Mouse (Mus musculus) embryonic facial prominence, embryonic 11.5 days (tissue): ENCODE measurements around the gene Tk1. TPM values are rescaled to one million over a fixed set of nuclear protein-coding genes. Genes with fewer than 3 reads are reported as not detected.
A peak's percentile ranks its signal among the peaks of the same experiment; 100 is the strongest.

Experiments used
- ATAC-seq: fragments of 200-750 bp; cut with Nextera tagmentation; replicated peaks from 2 replicates; pipeline ENCODE4 v1.8.0; 2017; ENCODE audit warnings: low read depth; ENCODE audit not compliant: insufficient number of reproducible peaks, low FRiP score, low TSS enrichment
- DNase-seq: peaks from one replicate; pipeline ENCODE4 v3.0.0-alpha.2; 2015; ENCODE audit warnings: low spot score
- H3K27ac ChIP-seq: fragments of 300-500 bp; sonication (generic); replicated peaks from 2 replicates; pipeline ENCODE4 v1.5.1; 2014; ENCODE audit warnings: mild to moderate bottlenecking, low read depth, low read length, control low read depth
- H3K27me3 ChIP-seq: fragments of 300-500 bp; sonication (generic); 2 replicates; pipeline ENCODE4 v1.6.1; 2014; ENCODE audit warnings: mild to moderate bottlenecking, low read length, moderate library complexity, mixed read lengths; ENCODE audit not compliant: control insufficient read depth, insufficient read depth
- H3K36me3 ChIP-seq: fragments of 300-500 bp; sonication (generic); replicated peaks from 2 replicates; pipeline ENCODE4 v1.6.1; 2014; ENCODE audit warnings: low read depth, mild to moderate bottlenecking, low read length, moderate library complexity, mixed read lengths; ENCODE audit not compliant: control insufficient read depth, insufficient read depth
- H3K4me1 ChIP-seq: fragments of 300-500 bp; sonication (generic); 2 replicates; pipeline ENCODE4 v1.6.1; 2014; ENCODE audit warnings: low read length, mixed read lengths; ENCODE audit not compliant: control insufficient read depth, insufficient read depth
- H3K4me2 ChIP-seq: fragments of 300-500 bp; sonication (generic); 2 replicates; pipeline ENCODE4 v1.6.1; 2014; ENCODE audit warnings: low read depth, mild to moderate bottlenecking, control low read depth, low read length, moderate library complexity
- H3K4me3 ChIP-seq: fragments of 300-500 bp; sonication (generic); 2 replicates; pipeline ENCODE4 v1.5.1; 2014; ENCODE audit warnings: low read depth, low read length, control low read depth
- H3K9ac ChIP-seq: fragments of 300-500 bp; sonication (generic); replicated peaks from 2 replicates; pipeline ENCODE4 v1.6.1; 2014; ENCODE audit warnings: mild to moderate bottlenecking, control low read depth, low read length
- H3K9me3 ChIP-seq: fragments of 300-500 bp; sonication (generic); replicated peaks from 2 replicates; pipeline ENCODE4 v1.6.1; 2016; ENCODE audit warnings: mild to moderate bottlenecking, low read length, inconsistent platforms, mixed read lengths; ENCODE audit not compliant: control insufficient read depth
- WGBS: fragments of 180-500 bp; shearing (Covaris S2); extraction: QIAGEN DNeasy Blood & Tissue Kit; methylation state at CpG from one replicate; pipeline ENCODE4 v1.1.7; 2014; 5-methylcytosine and 5-hydroxymethylcytosine counted together
- polyA plus RNA-seq: library from polyadenylated mRNA; unstranded; fragments of >200 nt; fragmentation: Nextera tagmentation; extraction: Ambion mirVana; gene quantifications from 2 replicates; pipeline ENCODE4 v1.2.1, GENCODE M21; 2014

Gene Tk1
- polyA plus RNA-seq, 1 experiment from 2014 or later = 127 TPM

DNA sequence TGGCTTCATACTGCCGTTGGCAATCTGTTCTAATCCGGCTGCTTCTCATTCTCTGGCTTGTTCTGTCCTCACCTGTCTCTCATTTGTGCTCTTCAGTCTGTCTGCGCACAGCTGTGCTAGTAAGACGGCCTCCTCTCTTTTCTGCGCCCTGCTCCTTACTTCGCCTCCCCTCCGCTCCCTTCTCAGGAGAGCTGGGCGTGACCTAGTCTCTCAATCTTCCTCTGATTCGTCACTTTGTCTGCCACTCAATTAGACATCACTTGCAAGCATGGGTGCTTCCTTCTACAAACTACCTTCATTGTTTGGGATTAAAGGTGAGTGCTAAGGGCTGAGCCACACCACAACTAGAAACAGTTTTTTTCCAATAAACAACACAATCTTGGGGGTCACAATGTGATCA, 28.3 kb upstream of the Tk1 start:
- WGBS = 91% methylated on average over 9 of the region's 9 CpGs
- H3K4me3 ChIP-seq = no peak overlapping the region
- H3K9ac ChIP-seq = no peak overlapping the region
- H3K27ac ChIP-seq = no peak overlapping the region
- peaks cover 19% of the 10 kb centered on the region for H3K36me3 ChIP-seq
- DNase-seq = no peak
- H3K4me1 ChIP-seq = no peaks in the 10 kb centered on the region
- no peak overlapping the region for H3K4me2 ChIP-seq
- no peaks in the 10 kb centered on the region for H3K9me3 ChIP-seq
- 0 out of 2 replicates have a peak, but pooled peaks cover 4% of the 10 kb centered on the region for H3K27me3 ChIP-seq
- no peak for ATAC-seq

DNA sequence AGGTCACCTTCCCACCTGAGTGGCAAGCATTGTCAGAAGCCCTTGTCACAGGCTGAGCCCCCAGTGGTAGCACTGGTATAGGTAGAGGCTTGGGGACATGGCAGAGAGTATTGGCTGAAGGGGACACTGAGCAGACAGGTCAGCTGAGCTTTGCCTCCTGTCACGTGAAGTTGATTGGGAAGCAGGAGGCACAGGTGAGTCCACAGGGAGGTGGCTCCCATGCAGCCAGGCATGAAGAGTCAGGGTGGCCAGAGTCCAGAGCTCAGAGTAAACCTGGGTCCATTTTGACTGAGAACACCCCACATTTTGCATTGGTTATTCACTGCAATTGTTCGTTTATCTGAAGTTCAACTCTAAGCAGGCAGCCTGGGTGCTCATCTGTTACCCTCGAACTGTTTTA, 27.0 kb upstream of the Tk1 start:
- no peak overlapping the region for H3K4me2 ChIP-seq
- 93% methylated on average over 3 of the region's 3 CpGs for WGBS
- no peaks in the 10 kb centered on the region for H3K4me1 ChIP-seq
- ATAC-seq (no peak), DNase-seq (no peak)
- H3K27ac ChIP-seq = no peak overlapping the region
- H3K4me3 ChIP-seq = no peak overlapping the region
- no peaks in the 10 kb centered on the region for H3K27me3 ChIP-seq
- H3K36me3 ChIP-seq = peaks cover 19% of the 10 kb centered on the region
- no peak overlapping the region for H3K9ac ChIP-seq
- no peaks in the 10 kb centered on the region for H3K9me3 ChIP-seq

DNA sequence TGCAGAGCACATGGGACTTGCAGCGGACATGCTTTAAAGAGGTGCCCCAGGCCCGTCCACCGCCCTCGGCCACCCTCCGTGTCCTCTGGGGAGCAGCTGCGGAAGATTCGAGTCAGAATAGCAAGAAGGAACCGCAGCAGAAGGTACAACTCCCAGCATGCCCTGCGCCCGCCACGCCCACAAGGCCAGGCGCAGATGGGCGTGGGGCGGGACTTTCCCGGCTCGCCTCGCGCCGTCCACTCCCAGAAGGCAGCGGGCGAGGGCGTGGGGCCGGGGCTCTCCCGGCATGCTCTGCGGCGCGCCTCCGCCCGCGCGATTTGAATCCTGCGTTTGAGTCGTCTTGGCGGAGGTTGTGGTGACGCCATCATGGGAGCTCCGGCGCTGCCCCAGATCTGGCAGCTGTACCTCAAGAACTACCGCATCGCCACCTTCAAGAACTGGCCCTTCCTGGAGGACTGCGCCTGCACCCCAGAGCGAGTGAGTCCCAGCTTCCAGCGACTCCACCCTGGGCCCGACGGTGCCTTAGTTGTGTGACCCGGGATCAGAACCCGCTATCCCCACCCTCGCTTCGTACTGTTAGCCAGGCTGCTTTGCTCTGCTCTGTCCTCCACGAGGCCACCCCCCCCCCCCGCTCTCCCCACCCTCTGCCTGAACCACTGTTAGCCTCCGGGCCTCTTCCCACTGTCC, 23.2 kb upstream of the Tk1 start, which contains the start of gene Birc5:
TSS of gene Birc5 (plus strand) at position 267 of the 687 bp plus-strand sequence.
- WGBS = under 1% methylated on average over 47 of the region's 51 CpGs
- H3K36me3 ChIP-seq = peaks cover 9% of the 10 kb centered on the region
- peak within 1 kb of the TSS; percentile 84 for H3K9ac ChIP-seq
- H3K27ac ChIP-seq = peak within 1 kb of the TSS; percentile 86
- no peaks in the 10 kb centered on the region for H3K27me3 ChIP-seq
- ATAC-seq (peak; percentile 82), DNase-seq (peak; percentile 98)
- peak within 1 kb of the TSS; percentile 88 for H3K4me2 ChIP-seq
- peak within 1 kb of the TSS; percentile 80 for H3K4me3 ChIP-seq
- H3K9me3 ChIP-seq = no peaks in the 10 kb centered on the region
- no peaks in the 10 kb centered on the region for H3K4me1 ChIP-seq

DNA sequence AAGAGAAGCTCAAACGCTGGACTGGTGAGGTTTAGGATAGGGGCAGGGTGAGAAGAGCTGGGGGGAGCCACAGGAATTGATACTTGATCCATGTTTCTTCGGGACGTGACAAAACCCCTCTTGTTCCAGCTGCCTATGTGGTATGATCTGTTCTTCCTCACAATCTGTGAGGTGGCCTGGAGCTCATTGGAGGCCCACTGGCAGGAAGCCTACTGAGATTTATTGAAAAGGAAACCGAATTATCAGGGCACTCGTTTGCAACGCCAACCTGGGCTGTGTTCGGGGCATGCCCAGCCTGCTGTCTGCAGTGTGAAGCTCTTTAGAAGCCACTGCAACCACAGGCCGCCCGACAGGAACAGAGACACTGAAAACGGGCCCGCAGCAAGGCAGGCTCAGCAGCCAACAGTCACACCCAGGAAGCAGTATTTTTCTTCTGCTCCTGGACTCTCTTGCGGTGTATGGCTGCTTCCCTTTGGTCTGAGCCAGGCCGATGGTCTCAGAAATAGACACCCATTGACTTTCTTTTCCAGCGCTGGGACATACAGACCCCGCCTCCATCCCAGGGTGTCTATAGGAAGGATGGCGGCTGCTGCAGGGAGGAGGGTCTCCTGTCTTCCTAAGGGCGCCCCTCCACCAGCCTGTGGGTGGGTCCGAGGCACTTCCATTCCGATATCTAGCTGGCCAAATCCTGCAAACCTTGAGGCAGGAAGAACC, 22.5 kb upstream of the Tk1 start:
- H3K27me3 ChIP-seq = no peaks in the 10 kb centered on the region
- H3K4me3 ChIP-seq = peak overlapping the region; percentile 80
- peaks cover 9% of the 10 kb centered on the region for H3K36me3 ChIP-seq
- DNase-seq (no peak), ATAC-seq (peak; percentile 83)
- peak overlapping the region; percentile 88 for H3K4me2 ChIP-seq
- no peaks in the 10 kb centered on the region for H3K4me1 ChIP-seq
- no peaks in the 10 kb centered on the region for H3K9me3 ChIP-seq
- H3K9ac ChIP-seq = peak overlapping the region; percentile 66
- 5% methylated on average over 19 of the region's 19 CpGs for WGBS
- peak overlapping the region; percentile 86 for H3K27ac ChIP-seq

DNA sequence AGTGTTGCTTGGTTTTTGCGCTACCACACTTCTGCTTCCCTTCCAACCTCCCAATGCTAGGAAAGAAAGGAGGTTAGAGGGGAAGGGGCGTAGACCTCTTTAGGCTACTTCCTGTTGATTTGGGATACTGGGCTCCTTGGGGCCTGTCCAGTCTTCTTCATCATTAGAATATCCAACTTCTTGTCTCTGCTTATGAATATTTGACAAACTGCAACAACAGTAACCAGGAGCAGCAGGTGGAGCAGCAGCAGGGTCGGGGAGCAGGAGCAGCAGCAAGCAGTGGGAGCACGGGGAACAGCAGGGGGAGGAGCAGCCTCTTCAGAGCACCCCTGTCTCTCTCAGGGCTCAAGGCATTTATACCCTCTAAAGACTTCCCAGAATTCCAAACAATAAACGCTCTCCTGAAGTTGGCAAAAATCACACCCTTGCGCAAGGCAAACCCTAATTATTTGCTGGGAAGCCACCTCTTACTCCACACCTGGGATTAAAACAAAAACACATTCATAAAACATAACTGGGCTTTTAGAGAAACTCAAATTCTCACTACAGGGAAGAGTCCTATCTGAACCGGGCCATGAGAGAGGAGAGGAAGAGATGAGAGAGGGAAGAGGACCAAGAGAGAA, 21.8 kb upstream of the Tk1 start:
- no peak overlapping the region for H3K4me3 ChIP-seq
- no peaks in the 10 kb centered on the region for H3K4me1 ChIP-seq
- DNase-seq (no peak), ATAC-seq (no peak)
- H3K4me2 ChIP-seq = peak overlapping the region; percentile 88
- peak overlapping the region; percentile 66 for H3K9ac ChIP-seq
- peak overlapping the region; percentile 86; the same call in 1 of the 2 replicates for H3K27ac ChIP-seq
- 75% methylated on average over 7 of the region's 7 CpGs for WGBS
- H3K36me3 ChIP-seq = peaks cover 3% of the 10 kb centered on the region
- no peaks in the 10 kb centered on the region for H3K27me3 ChIP-seq
- no peaks in the 10 kb centered on the region for H3K9me3 ChIP-seq

DNA sequence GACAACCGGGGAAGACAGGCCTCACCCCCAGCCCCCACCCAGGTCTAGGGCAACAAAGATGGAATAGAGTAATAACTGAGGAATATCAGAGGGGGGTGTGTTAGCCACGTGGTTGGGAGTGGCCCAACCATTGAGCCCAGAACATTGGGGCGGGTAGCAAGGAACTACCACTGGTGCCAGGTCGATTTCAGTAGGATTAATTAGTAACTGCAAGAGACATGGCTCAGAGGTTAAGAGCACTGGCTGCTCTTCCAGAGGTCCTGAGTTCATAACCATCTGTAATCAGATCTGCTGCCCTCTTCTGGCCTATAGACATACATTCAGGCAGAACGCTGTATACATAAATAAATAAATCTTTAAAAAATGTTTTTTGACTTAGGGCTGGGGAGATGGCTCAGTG, 20.7 kb upstream of the Tk1 start:
- no peak for DNase-seq
- ATAC-seq = no peak
- Histone ChIP-seq H3K4me2 (no peak overlapping the region), H3K27me3 (no peaks in the 10 kb centered on the region), H3K9me3 (no peaks in the 10 kb centered on the region), H3K9ac (no peak overlapping the region), H3K36me3 (no peaks in the 10 kb centered on the region), H3K27ac (no peak overlapping the region), H3K4me3 (no peak overlapping the region), H3K4me1 (no peaks in the 10 kb centered on the region)
- 52% methylated on average over 5 of the region's 5 CpGs for WGBS

DNA sequence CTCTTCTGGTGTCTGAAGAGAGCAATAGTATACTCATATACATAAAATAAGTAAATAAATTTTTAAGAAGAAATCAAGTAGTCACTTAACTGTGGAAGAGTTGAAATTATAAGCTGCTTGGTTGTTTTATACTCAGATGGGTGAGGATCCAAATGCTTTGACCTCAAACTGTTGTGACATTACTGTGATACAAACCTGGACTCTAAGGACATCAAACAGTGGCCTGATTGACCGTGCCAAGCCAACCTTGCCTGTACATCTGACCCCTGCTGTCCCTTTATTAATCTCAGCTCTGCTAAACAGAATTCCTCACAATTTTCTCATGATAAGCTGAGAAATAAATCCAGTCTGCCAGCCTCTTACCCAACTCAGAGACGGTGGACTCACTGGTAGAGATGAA, 19.8 kb upstream of the Tk1 start:
- Histone ChIP-seq H3K9ac (no peak overlapping the region), H3K27me3 (no peaks in the 10 kb centered on the region), H3K27ac (no peak overlapping the region), H3K4me1 (no peaks in the 10 kb centered on the region), H3K9me3 (no peaks in the 10 kb centered on the region), H3K4me2 (no peak overlapping the region), H3K4me3 (no peak overlapping the region), H3K36me3 (no peaks in the 10 kb centered on the region)
- no peak for DNase-seq
- no peak for ATAC-seq
- 81% methylated on average over 2 of the region's 2 CpGs for WGBS

DNA sequence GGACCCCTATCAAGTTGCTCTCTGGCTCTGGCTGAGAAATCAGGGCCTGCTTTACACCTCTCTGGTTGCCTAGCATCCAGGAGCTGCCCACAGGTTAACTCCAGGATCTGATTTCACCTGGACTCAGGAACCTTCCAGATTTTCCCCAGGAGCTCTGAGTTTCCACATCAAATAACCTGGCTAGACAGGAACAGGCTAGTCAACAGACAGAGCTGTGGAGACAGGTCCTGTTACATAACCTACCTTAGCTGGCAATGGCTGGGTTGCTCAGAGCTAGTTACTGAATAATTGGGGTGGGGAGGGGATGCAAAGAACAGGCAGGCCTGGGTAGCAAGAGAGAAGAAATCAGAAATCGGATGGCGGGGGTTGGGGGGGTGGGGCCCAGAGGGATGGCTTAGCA, 19.1 kb upstream of the Tk1 start:
- 70% methylated on average over 2 of the region's 2 CpGs for WGBS
- no peak overlapping the region for H3K27ac ChIP-seq
- ATAC-seq = no peak

More for the DNA sequence above, 19.1 kb upstream of the Tk1 start:
- Histone ChIP-seq H3K9me3 (no peaks in the 10 kb centered on the region), H3K36me3 (no peaks in the 10 kb centered on the region), H3K9ac (no peak overlapping the region), H3K4me2 (no peak overlapping the region), H3K27me3 (no peaks in the 10 kb centered on the region), H3K4me3 (no peak overlapping the region), H3K4me1 (no peaks in the 10 kb centered on the region)
- no peak for DNase-seq
